Mouse (Mus musculus): ENCODE data around the gene Prep. TPM values are rescaled to one million over a fixed set of nuclear protein-coding genes. Genes with fewer than 3 reads are reported as not detected.
A peak's percentile ranks its signal among the peaks of the same experiment; 100 is the strongest.

Prep gene
- polyA plus RNA-seq (2014; fragmentation: Nextera tagmentation; extraction: Ambion mirVana) = 22.8 and 28.4 TPM in 2 replicates

DNA sequence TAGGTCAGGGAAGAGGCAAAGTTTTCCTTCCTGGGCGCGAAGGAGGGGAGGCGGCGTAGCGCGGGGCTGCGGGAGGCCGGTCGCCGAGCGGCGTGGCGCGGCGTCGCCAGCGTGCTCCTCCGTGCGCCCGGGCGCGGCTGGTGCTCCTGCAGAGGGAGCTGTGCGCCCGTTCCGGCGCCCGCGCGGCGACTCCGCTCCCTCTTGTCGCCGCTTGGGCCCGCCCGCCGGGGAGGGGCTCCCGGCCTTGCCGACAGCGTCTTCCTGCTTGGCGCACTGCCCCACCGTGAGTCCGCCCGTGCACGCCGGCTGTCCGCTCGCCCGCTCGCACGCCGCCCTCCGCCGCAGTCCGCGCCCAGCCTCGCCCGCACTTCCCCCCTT is at the start of gene Prep:
Prep (plus strand) TSS at position 273 of the 378 bp plus-strand sequence.
- peak; percentile 91 for DNase-seq (ENCODE audit: low spot score)

DNA sequence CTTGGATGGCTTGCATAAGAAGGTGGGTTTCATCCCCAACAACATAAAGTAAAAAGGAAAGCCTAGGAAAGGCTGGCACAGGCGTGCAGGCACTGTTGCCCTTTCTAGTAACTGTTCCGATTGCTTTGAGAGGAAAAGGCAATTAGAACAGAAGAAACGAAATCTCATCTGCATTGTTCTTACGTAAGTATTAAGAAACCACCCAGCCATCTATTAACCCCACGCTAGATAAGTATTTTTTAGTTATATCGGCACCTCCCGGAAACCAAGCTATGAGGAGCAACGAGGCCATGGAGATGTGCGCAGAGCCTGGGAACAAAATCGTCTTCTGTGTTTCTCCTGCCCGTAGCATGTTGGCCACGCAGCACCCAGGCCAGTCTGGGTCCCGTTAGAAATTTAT is 49.7 kb upstream of the Prep start:
- no peak for DNase-seq (ENCODE audit: low spot score)
- H3K36me3 ChIP-seq (ENCODE audit: control insufficient read depth, insufficient read depth, low read length) = no peaks in the 10 kb centered on the region
- H3K4me3 ChIP-seq (ENCODE audit: low read depth, low read length) = no peak overlapping the region
- H3K4me1 ChIP-seq (replicated peaks; ENCODE audit: control insufficient read depth, insufficient read depth, low read length) = no peaks in the 10 kb centered on the region
- WGBS = 95% methylated on average over 13 of the region's 13 CpGs
- ATAC-seq (ENCODE audit: low FRiP score) = no peak
- no peak overlapping the region for H3K9ac ChIP-seq (ENCODE audit: low read depth, low read length)
- no peaks in the 10 kb centered on the region for H3K9me3 ChIP-seq (ENCODE audit: control insufficient read depth, low read length)
- no peak overlapping the region for H3K27ac ChIP-seq (ENCODE audit: low read depth, low read length)
- no peak overlapping the region for H3K4me2 ChIP-seq (replicated peaks; ENCODE audit: low read depth, low read length)
- H3K27me3 ChIP-seq (ENCODE audit: control insufficient read depth, insufficient read depth, low read length) = no peaks in the 10 kb centered on the region

More for the DNA sequence above, at the start of gene Prep:
- peak within 1 kb of the TSS; percentile 95 for H3K9ac ChIP-seq (ENCODE audit: low read depth, low read length)
- ATAC-seq (ENCODE audit: low FRiP score) = peak; percentile 95
- H3K4me3 ChIP-seq (ENCODE audit: low read depth, low read length) = peak within 1 kb of the TSS; percentile 94
- H3K27me3 ChIP-seq (ENCODE audit: control insufficient read depth, insufficient read depth, low read length) = no peaks in the 10 kb centered on the region
- H3K27ac ChIP-seq (ENCODE audit: low read depth, low read length) = peak within 1 kb of the TSS; percentile 82
- H3K36me3 ChIP-seq (ENCODE audit: control insufficient read depth, insufficient read depth, low read length) = no peaks in the 10 kb centered on the region
- no peaks in the 10 kb centered on the region for H3K4me1 ChIP-seq (replicated peaks; ENCODE audit: control insufficient read depth, insufficient read depth, low read length)
- under 1% methylated on average over 39 of the region's 57 CpGs for WGBS
- H3K9me3 ChIP-seq (ENCODE audit: control insufficient read depth, low read length) = no peaks in the 10 kb centered on the region
- peak within 1 kb of the TSS; percentile 41 for H3K4me2 ChIP-seq (replicated peaks; ENCODE audit: low read depth, low read length)

DNA sequence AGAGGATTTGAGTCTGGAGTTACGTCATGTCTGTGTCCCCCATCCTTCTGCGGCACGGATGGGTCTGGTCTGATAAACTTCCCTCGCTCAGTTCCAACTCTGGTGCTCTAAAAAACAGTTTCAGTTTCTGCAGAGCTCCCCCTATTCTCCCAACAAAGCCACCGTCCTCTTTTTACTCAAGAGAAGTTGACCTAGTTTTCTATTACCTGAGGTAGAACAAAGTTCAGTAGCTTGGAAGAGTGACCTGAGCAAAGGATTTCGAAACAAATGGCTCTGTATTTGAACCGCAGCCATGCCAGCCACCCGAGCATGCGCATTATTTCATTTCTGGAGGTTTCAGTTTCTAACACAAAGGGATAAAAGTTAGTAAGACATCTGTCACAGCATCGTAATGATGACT is 49.2 kb upstream of the Prep start:
- no peak overlapping the region for H3K4me2 ChIP-seq (replicated peaks; ENCODE audit: low read depth, low read length)
- no peaks in the 10 kb centered on the region for H3K36me3 ChIP-seq (ENCODE audit: control insufficient read depth, insufficient read depth, low read length)
- no peak overlapping the region for H3K4me3 ChIP-seq (ENCODE audit: low read depth, low read length)
- no peaks in the 10 kb centered on the region for H3K9me3 ChIP-seq (ENCODE audit: control insufficient read depth, low read length)
- no peak overlapping the region for H3K27ac ChIP-seq (ENCODE audit: low read depth, low read length)
- H3K27me3 ChIP-seq (ENCODE audit: control insufficient read depth, insufficient read depth, low read length) = no peaks in the 10 kb centered on the region
- H3K9ac ChIP-seq (ENCODE audit: low read depth, low read length) = no peak overlapping the region
- 91% methylated on average over 10 of the region's 10 CpGs for WGBS
- no peaks in the 10 kb centered on the region for H3K4me1 ChIP-seq (replicated peaks; ENCODE audit: control insufficient read depth, insufficient read depth, low read length)
- ATAC-seq (ENCODE audit: low FRiP score) = no peak
- no peak for DNase-seq (ENCODE audit: low spot score)

DNA sequence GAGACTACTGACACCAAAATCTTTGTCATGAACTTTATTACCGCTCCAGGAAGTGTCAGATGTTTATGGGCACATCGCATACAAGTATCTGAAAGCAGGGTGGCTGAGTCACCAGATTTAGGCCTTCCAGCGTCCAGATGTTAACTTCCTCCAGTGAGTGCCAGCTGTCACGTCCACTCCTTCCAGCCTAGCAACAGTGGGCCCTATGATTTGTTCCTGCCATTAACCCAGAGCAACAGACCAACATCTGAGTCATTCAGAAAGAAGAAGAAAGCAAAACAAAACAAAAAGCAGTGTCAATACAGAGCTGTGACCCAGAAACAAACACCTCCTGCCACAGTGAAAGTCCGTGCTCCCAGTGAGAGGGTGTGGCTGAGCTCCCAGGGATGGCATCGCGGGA is 47.6 kb upstream of the Prep start:
- Histone ChIP-seq H3K4me3 (ENCODE audit: low read depth, low read length) (no peak overlapping the region), H3K27ac (ENCODE audit: low read depth, low read length) (no peak overlapping the region), H3K36me3 (ENCODE audit: control insufficient read depth, insufficient read depth, low read length) (no peaks in the 10 kb centered on the region), H3K4me1 (replicated peaks; ENCODE audit: control insufficient read depth, insufficient read depth, low read length) (no peaks in the 10 kb centered on the region), H3K4me2 (replicated peaks; ENCODE audit: low read depth, low read length) (no peak overlapping the region), H3K27me3 (ENCODE audit: control insufficient read depth, insufficient read depth, low read length) (no peaks in the 10 kb centered on the region), H3K9me3 (ENCODE audit: control insufficient read depth, low read length) (no peaks in the 10 kb centered on the region), H3K9ac (ENCODE audit: low read depth, low read length) (no peak overlapping the region)
- 40% methylated on average over 7 of the region's 7 CpGs for WGBS
- ATAC-seq (ENCODE audit: low FRiP score) = no peak
- no peak for DNase-seq (ENCODE audit: low spot score)

DNA sequence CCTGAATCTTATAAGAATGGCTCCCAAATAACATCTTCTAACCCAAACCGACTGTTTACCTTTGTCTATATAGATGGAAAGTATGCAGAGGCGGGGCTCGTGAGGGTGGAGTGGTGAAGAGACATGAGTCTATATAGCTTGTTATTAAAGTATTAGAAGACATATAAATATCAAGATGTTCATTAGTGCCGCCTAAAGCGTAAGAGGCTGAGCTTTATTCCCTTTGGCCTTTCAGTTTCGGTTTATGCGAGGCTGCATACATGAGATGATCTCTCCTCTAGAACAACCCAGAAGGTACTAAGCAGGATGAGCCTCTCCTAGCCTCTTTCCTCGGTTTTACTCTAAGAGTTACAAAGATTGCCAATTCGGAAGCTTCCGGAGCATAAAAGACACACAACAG is 47.2 kb upstream of the Prep start:
- WGBS = 82% methylated on average over 10 of the region's 10 CpGs
- H3K27ac ChIP-seq (ENCODE audit: low read depth, low read length) = no peak overlapping the region

DNA sequence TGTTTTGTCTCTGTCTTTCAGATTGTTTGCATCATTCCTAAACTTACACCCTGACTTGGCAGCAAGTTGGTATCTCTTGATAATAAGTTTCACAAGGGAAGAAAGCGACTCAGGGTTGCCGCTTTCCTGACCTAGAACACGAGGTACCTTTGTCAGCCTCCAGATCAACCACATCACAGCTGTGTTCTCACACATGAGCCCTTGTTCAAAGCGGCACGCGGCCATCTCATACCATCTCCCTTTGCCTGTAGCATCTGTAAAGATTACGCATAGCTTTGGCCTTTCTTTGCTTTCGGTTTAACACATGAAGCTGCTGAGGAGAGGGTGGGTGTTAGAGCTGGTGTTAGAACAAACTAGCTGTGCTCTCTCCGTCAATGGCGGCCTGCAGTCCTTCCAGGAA is 46.7 kb upstream of the Prep start:
- Histone ChIP-seq H3K4me3 (ENCODE audit: low read depth, low read length) (no peak overlapping the region), H3K9ac (ENCODE audit: low read depth, low read length) (no peak overlapping the region), H3K27me3 (ENCODE audit: control insufficient read depth, insufficient read depth, low read length) (no peaks in the 10 kb centered on the region), H3K36me3 (ENCODE audit: control insufficient read depth, insufficient read depth, low read length) (no peaks in the 10 kb centered on the region), H3K27ac (ENCODE audit: low read depth, low read length) (no peak overlapping the region), H3K4me1 (replicated peaks; ENCODE audit: control insufficient read depth, insufficient read depth, low read length) (no peaks in the 10 kb centered on the region), H3K4me2 (replicated peaks; ENCODE audit: low read depth, low read length) (no peak overlapping the region), H3K9me3 (ENCODE audit: control insufficient read depth, low read length) (no peaks in the 10 kb centered on the region)
- 92% methylated on average over 10 of the region's 10 CpGs for WGBS
- DNase-seq (ENCODE audit: low spot score) (no peak), ATAC-seq (ENCODE audit: low FRiP score) (no peak)

More for the DNA sequence above, 47.2 kb upstream of the Prep start:
- ATAC-seq (ENCODE audit: low FRiP score) (no peak), DNase-seq (ENCODE audit: low spot score) (no peak)
- Histone ChIP-seq H3K9ac (ENCODE audit: low read depth, low read length) (no peak overlapping the region), H3K36me3 (ENCODE audit: control insufficient read depth, insufficient read depth, low read length) (no peaks in the 10 kb centered on the region), H3K4me2 (replicated peaks; ENCODE audit: low read depth, low read length) (no peak overlapping the region), H3K9me3 (ENCODE audit: control insufficient read depth, low read length) (no peaks in the 10 kb centered on the region), H3K27me3 (ENCODE audit: control insufficient read depth, insufficient read depth, low read length) (no peaks in the 10 kb centered on the region), H3K4me3 (ENCODE audit: low read depth, low read length) (no peak overlapping the region), H3K4me1 (replicated peaks; ENCODE audit: control insufficient read depth, insufficient read depth, low read length) (no peaks in the 10 kb centered on the region)

DNA sequence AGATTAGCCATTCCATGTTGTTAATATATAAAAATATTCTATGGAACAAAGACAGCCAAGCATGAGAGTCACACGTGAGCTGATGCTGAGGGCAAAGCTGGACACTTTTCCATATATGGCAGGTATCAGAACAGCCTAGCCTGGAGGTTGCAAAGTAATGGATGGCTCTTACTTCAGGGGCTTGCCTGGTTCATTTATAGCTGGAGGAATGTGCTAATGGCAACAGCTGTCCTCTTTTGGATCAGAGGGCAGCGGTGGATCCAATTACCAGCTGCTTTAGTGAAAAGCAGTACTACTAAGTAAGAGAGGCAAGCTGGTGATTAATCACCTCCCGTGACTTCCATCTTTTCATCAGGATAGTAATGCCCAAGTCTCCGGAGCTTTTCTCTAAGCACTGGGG is 41.8 kb upstream of the Prep start:
- DNase-seq (ENCODE audit: low spot score) (peak; percentile 28), ATAC-seq (ENCODE audit: low FRiP score) (0 out of 2 replicates have a peak, but pooled peaks have one; percentile 27)
- WGBS = 24% methylated on average over 4 of the region's 4 CpGs
- Histone ChIP-seq H3K4me2 (replicated peaks; ENCODE audit: low read depth, low read length) (no peak overlapping the region), H3K27me3 (ENCODE audit: control insufficient read depth, insufficient read depth, low read length) (no peaks in the 10 kb centered on the region), H3K4me1 (replicated peaks; ENCODE audit: control insufficient read depth, insufficient read depth, low read length) (no peaks in the 10 kb centered on the region), H3K4me3 (ENCODE audit: low read depth, low read length) (no peak overlapping the region), H3K36me3 (ENCODE audit: control insufficient read depth, insufficient read depth, low read length) (no peaks in the 10 kb centered on the region), H3K27ac (ENCODE audit: low read depth, low read length) (no peak overlapping the region), H3K9ac (ENCODE audit: low read depth, low read length) (no peak overlapping the region), H3K9me3 (ENCODE audit: control insufficient read depth, low read length) (no peaks in the 10 kb centered on the region)

DNA sequence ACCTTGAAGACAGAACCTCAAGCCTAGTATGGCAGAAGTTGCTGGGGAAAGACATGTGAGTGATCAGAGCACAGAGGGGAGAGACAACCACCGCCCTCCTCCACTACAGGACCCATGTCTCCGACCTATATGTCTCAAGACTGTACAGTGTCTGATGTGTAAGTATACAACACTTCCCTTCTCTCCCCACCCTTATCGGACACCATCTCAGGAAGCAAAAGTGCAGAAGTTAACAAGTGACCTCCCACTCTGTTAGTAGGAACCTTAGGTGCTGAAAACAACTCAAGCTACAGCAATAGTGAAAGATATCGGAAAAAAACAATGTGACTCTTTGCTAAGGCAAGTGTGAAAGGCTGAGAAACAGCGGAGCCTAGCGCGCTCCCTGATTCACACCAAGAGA is 40.1 kb upstream of the Prep start:
- ATAC-seq (ENCODE audit: low FRiP score) (no peak), DNase-seq (ENCODE audit: low spot score) (no peak)
- Histone ChIP-seq H3K27ac (ENCODE audit: low read depth, low read length) (no peak overlapping the region), H3K4me2 (replicated peaks; ENCODE audit: low read depth, low read length) (no peak overlapping the region), H3K4me3 (ENCODE audit: low read depth, low read length) (no peak overlapping the region), H3K9me3 (ENCODE audit: control insufficient read depth, low read length) (no peaks in the 10 kb centered on the region), H3K4me1 (replicated peaks; ENCODE audit: control insufficient read depth, insufficient read depth, low read length) (no peaks in the 10 kb centered on the region), H3K27me3 (ENCODE audit: control insufficient read depth, insufficient read depth, low read length) (no peaks in the 10 kb centered on the region), H3K36me3 (ENCODE audit: control insufficient read depth, insufficient read depth, low read length) (no peaks in the 10 kb centered on the region), H3K9ac (ENCODE audit: low read depth, low read length) (no peak overlapping the region)
- WGBS = 94% methylated on average over 7 of the region's 7 CpGs

DNA sequence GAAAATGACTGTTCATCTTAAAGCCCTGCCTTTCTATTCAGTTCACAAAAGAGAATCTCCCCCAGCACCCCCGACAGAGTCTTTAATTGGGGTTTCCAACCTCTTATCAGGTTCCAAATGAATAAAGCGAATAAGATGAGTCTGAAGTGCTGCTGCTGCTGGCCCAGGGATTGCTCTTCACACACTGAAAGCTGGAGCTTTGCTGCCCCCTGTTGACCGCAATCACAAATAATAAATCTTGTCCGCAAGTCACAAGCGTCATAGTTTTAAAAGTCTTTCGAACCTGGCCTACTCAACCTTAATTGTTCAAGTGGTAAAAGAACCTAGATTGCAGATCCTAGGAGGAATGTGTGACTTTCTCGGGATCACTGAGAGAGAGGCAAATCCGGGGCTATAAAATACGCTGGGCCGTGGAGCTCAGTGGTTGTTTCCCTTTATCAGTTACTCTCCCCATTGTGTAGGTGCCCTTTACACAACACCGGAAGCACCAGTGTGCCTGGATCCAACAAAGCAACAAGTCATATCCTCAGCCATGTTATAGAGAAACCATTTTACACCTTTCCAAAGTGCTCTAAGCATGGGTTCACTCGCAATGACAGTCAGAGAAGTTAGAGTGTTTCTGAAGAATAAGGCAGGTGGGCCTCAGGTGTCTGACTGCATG is 21.6 kb upstream of the Prep start:
- H3K36me3 ChIP-seq (ENCODE audit: control insufficient read depth, insufficient read depth, low read length) = no peaks in the 10 kb centered on the region
- DNase-seq (ENCODE audit: low spot score) (peak; percentile 86), ATAC-seq (ENCODE audit: low FRiP score) (0 out of 2 replicates have a peak, but pooled peaks have one; percentile 25)
- H3K27ac ChIP-seq (ENCODE audit: low read depth, low read length) = no peak overlapping the region
- no peak overlapping the region for H3K4me2 ChIP-seq (replicated peaks; ENCODE audit: low read depth, low read length)
- H3K27me3 ChIP-seq (ENCODE audit: control insufficient read depth, insufficient read depth, low read length) = no peaks in the 10 kb centered on the region
- no peak overlapping the region for H3K9ac ChIP-seq (ENCODE audit: low read depth, low read length)
- H3K9me3 ChIP-seq (ENCODE audit: control insufficient read depth, low read length) = no peaks in the 10 kb centered on the region
- no peak overlapping the region for H3K4me3 ChIP-seq (ENCODE audit: low read depth, low read length)
- 32% methylated on average over 12 of the region's 12 CpGs for WGBS
- no peaks in the 10 kb centered on the region for H3K4me1 ChIP-seq (replicated peaks; ENCODE audit: control insufficient read depth, insufficient read depth, low read length)
